Mouse (Mus musculus): Measurements from ENCODE around the gene Cnr1. TPM values are rescaled to one million over a fixed set of nuclear protein-coding genes. Genes with fewer than 3 reads are reported as not detected.

Cnr1 gene
- not detected for polyA plus RNA-seq (2017; shearing (Covaris generic))

GRCm38 (mm10) chr4:33924234-33924888 is at the start of gene Cnr1:
Gene Cnr1 (plus strand): TSS chr4:33924593.

Other genes starting within 250 kb of the Cnr1 start
- gene Spaca1, start 125.6 kb downstream of the Cnr1 start, polyA plus RNA-seq (2017; shearing (Covaris generic)): 1 to 10 TPM; 4.8 to 5.5 TPM

Data from activated CD4-positive, CD25-positive, alpha-beta regulatory T cell (primary cell).